Mouse (Mus musculus) layer of hippocampus, adult 9-10 months (tissue): ENCODE data around the gene Sec16a.
A peak's percentile ranks its signal among the peaks of the same experiment; 100 is the strongest.

Experiments used
- DNase-seq: peaks from one replicate; pipeline ENCODE4 v3.0.0; 2022; ENCODE audit warnings: low spot score

Sec16a gene

GRCm38 (mm10) chr2:26441261-26441660 lies 3.8 kb downstream of the Sec16a start:
- no peak for DNase-seq

- DNase-seq, result no peak
These were observed 5.3 kb downstream of the Sec16a start for GRCm38 (mm10) chr2:26439671-26440070.

- no peak for DNase-seq
These were observed 6.6 kb downstream of the Sec16a start for GRCm38 (mm10) chr2:26438373-26438772.

- DNase-seq, result no peak
These were observed 7.8 kb downstream of the Sec16a start for GRCm38 (mm10) chr2:26437221-26437620.

- DNase-seq, result no peak
These were observed 10.0 kb downstream of the Sec16a start for GRCm38 (mm10) chr2:26434791-26435572.

- DNase-seq, result no peak
These were observed 15.2 kb downstream of the Sec16a start for GRCm38 (mm10) chr2:26429851-26430250.

GRCm38 (mm10) chr2:26424541-26424940 lies 20.5 kb downstream of the Sec16a start:
- DNase-seq, result no peak

- DNase-seq, result no peak
These were observed 21.9 kb downstream of the Sec16a start for GRCm38 (mm10) chr2:26423086-26423485.

GRCm38 (mm10) chr2:26421969-26422368 lies 23.0 kb downstream of the Sec16a start:
- DNase-seq, result no peak

- no peak for DNase-seq
These were observed 26.9 kb downstream of the Sec16a start for GRCm38 (mm10) chr2:26418120-26418519.

- DNase-seq, result no peak
These were observed 27.9 kb downstream of the Sec16a start for GRCm38 (mm10) chr2:26417066-26417465.

- DNase-seq, result no peak
These were observed 34.0 kb downstream of the Sec16a start for GRCm38 (mm10) chr2:26410931-26411411.

GRCm38 (mm10) chr2:26410091-26410490 lies 34.9 kb downstream of the Sec16a start:
- DNase-seq, result no peak

- no peak for DNase-seq
These were observed 35.7 kb downstream of the Sec16a start for GRCm38 (mm10) chr2:26409362-26409761.

GRCm38 (mm10) chr2:26408515-26409356 lies 36.3 kb downstream of the Sec16a start, which contains the start of gene Inpp5e:
TSS of gene Inpp5e (minus strand) at chr2:26409203.
- DNase-seq, result peak; percentile 90

- DNase-seq, result no peak
These were observed 41.7 kb downstream of the Sec16a start for GRCm38 (mm10) chr2:26403306-26403705.

- DNase-seq, result no peak
These were observed 42.8 kb downstream of the Sec16a start for GRCm38 (mm10) chr2:26402265-26402664.

- no peak for DNase-seq
These were observed 44.0 kb downstream of the Sec16a start for GRCm38 (mm10) chr2:26401023-26401422.

- no peak for DNase-seq
These were observed 44.7 kb downstream of the Sec16a start for GRCm38 (mm10) chr2:26400296-26400695.

GRCm38 (mm10) chr2:26399647-26400046 lies 45.4 kb downstream of the Sec16a start:
- DNase-seq, result no peak

GRCm38 (mm10) chr2:26398978-26399377 lies 46.0 kb downstream of the Sec16a start:
- no peak for DNase-seq

- DNase-seq, result no peak
These were observed 53.4 kb downstream of the Sec16a start for GRCm38 (mm10) chr2:26391617-26392016.

GRCm38 (mm10) chr2:26390954-26391353 lies 54.1 kb downstream of the Sec16a start:
- DNase-seq, result no peak
